Mouse (Mus musculus): ENCODE measurements around the gene Hrg.
"Not testable (repeated sequence)": the region's sequence is repeated elsewhere in the genome, so short reads cannot be mapped to it uniquely, and the experiment has no call there.

The Hrg gene

GRCm38 (mm10) chr16:22961073-22961472 lies 10.2 kb downstream of the Hrg start:
- no peak for DNase-seq (ENCODE audit: low spot score)

GRCm38 (mm10) chr16:22962256-22962655 lies 11.4 kb downstream of the Hrg start:
- DNase-seq (ENCODE audit: low spot score), result no peak

GRCm38 (mm10) chr16:22963293-22963692 lies 12.4 kb downstream of the Hrg start:
- DNase-seq (ENCODE audit: low spot score), result no peak

GRCm38 (mm10) chr16:22967383-22968030 lies 16.6 kb downstream of the Hrg start:
- no peak for DNase-seq (ENCODE audit: low spot score)

- not testable (repeated sequence) for DNase-seq (ENCODE audit: low spot score)
Observed at GRCm38 (mm10) chr16:22996951-22997350, 46.1 kb downstream of the Hrg start.
